Mouse (Mus musculus): ENCODE data around the gene Rrnad1.

The Rrnad1 gene

GRCm38 (mm10) chr3:87948378-87949265 is 18.1 kb upstream of the Rrnad1 start, which contains the start of gene Crabp2:
Gene Crabp2, plus strand, starts transcription at chr3:87948666.
- no peak for DNase-seq (ENCODE audit: low spot score)

- DNase-seq (ENCODE audit: low spot score) = no peak
These were observed 17.3 kb upstream of the Rrnad1 start for GRCm38 (mm10) chr3:87947811-87948199.

GRCm38 (mm10) chr3:87947056-87947810 is 16.7 kb upstream of the Rrnad1 start:
- DNase-seq (ENCODE audit: low spot score) = no peak

GRCm38 (mm10) chr3:87946541-87946860 is 16.0 kb upstream of the Rrnad1 start:
- no peak for DNase-seq (ENCODE audit: low spot score)

- no peak for DNase-seq (ENCODE audit: low spot score)
These were observed 15.4 kb upstream of the Rrnad1 start for GRCm38 (mm10) chr3:87945781-87946540.

- DNase-seq (ENCODE audit: low spot score) = no peak
These were observed 14.5 kb upstream of the Rrnad1 start for GRCm38 (mm10) chr3:87944838-87945600.

GRCm38 (mm10) chr3:87943586-87943985 is 13.1 kb upstream of the Rrnad1 start:
- DNase-seq (ENCODE audit: low spot score) = no peak

GRCm38 (mm10) chr3:87942471-87942870 is 12.0 kb upstream of the Rrnad1 start:
- no peak for DNase-seq (ENCODE audit: low spot score)

- DNase-seq (ENCODE audit: low spot score) = no peak
These were observed 10.1 kb upstream of the Rrnad1 start for GRCm38 (mm10) chr3:87940611-87941010.

- peak; percentile 96 for DNase-seq (ENCODE audit: low spot score)
These were observed 5.3 kb upstream of the Rrnad1 start for GRCm38 (mm10) chr3:87935776-87936175.

GRCm38 (mm10) chr3:87935201-87935600 is 4.7 kb upstream of the Rrnad1 start:
- DNase-seq (ENCODE audit: low spot score) = no peak

- DNase-seq (ENCODE audit: low spot score) = no peak
These were observed 4.0 kb upstream of the Rrnad1 start for GRCm38 (mm10) chr3:87934501-87934900.

- DNase-seq (ENCODE audit: low spot score) = no peak
These were observed 3.5 kb upstream of the Rrnad1 start for GRCm38 (mm10) chr3:87934026-87934425.

GRCm38 (mm10) chr3:87929341-87930077 is 1.0 kb downstream of the Rrnad1 start:
- DNase-seq (ENCODE audit: low spot score) = no peak

GRCm38 (mm10) chr3:87927452-87927851 is 3.1 kb downstream of the Rrnad1 start:
- no peak for DNase-seq (ENCODE audit: low spot score)

- no peak for DNase-seq (ENCODE audit: low spot score)
These were observed 5.5 kb downstream of the Rrnad1 start for GRCm38 (mm10) chr3:87924996-87925395.

GRCm38 (mm10) chr3:87920270-87920943 is 10.1 kb downstream of the Rrnad1 start:
- no peak for DNase-seq (ENCODE audit: low spot score)

GRCm38 (mm10) chr3:87919336-87920108 is 11.0 kb downstream of the Rrnad1 start, which contains the start of gene Mrpl24:
Gene Mrpl24, plus strand, starts transcription at chr3:87919506.
- peak; percentile 74 for DNase-seq (ENCODE audit: low spot score)

- DNase-seq (ENCODE audit: low spot score) = no peak
These were observed 12.0 kb downstream of the Rrnad1 start for GRCm38 (mm10) chr3:87918551-87918950.

GRCm38 (mm10) chr3:87916990-87917389 is 13.5 kb downstream of the Rrnad1 start:
- DNase-seq (ENCODE audit: low spot score) = no peak

Data from testis, postnatal 10 days (tissue).